Mouse (Mus musculus) forebrain, embryonic 14.5 days (tissue): Measurements from ENCODE around the gene Plekha5. TPM values are rescaled to one million over a fixed set of nuclear protein-coding genes. Genes with fewer than 3 reads are reported as not detected.

Experiments
- ATAC-seq: fragments of 200-750 bp; cut with Nextera tagmentation; 2 replicates; pipeline ENCODE4 v1.8.0; 2017; ENCODE audit warnings: mild to moderate bottlenecking, moderate library complexity
- DNase-seq: peaks from one replicate; pipeline ENCODE4 v3.0.0-alpha.2; 2015; ENCODE audit warnings: low spot score
- H3K27ac ChIP-seq: fragments of 300-500 bp; sonication (generic); 2 replicates; pipeline ENCODE4 v1.5.1; 2014; ENCODE audit warnings: low read depth, mild to moderate bottlenecking, control low read depth, low read length, moderate library complexity
- H3K27me3 ChIP-seq: fragments of 300-500 bp; sonication (generic); replicated peaks from 2 replicates; pipeline ENCODE4 v1.6.1; 2014; ENCODE audit warnings: low read length, control low read depth, mixed read lengths; ENCODE audit not compliant: control insufficient read depth, insufficient read depth
- H3K36me3 ChIP-seq: fragments of 300-500 bp; sonication (generic); 2 replicates; pipeline ENCODE4 v1.6.1; 2014; ENCODE audit warnings: low read length, control low read depth; ENCODE audit not compliant: control insufficient read depth, insufficient read depth
- H3K4me1 ChIP-seq: fragments of 300-500 bp; sonication (generic); 2 replicates; pipeline ENCODE4 v1.6.1; 2014; ENCODE audit warnings: antibody characterized with exemption, low read length, control low read depth; ENCODE audit not compliant: control insufficient read depth, insufficient read depth
- H3K4me2 ChIP-seq: fragments of 300-500 bp; sonication (generic); 2 replicates; pipeline ENCODE4 v1.6.1; 2014; ENCODE audit warnings: mild to moderate bottlenecking, control low read depth, low read length
- H3K4me3 ChIP-seq: fragments of 300-500 bp; sonication (generic); 2 replicates; pipeline ENCODE4 v1.5.1; 2014; ENCODE audit warnings: low read depth, low read length, control low read depth
- H3K9ac ChIP-seq: fragments of 300-500 bp; sonication (generic); 2 replicates; pipeline ENCODE4 v1.6.1; 2014; ENCODE audit warnings: mild to moderate bottlenecking, low read length, control low read depth, moderate library complexity
- H3K9me3 ChIP-seq: fragments of 300-500 bp; sonication (generic); replicated peaks from 2 replicates; pipeline ENCODE4 v1.6.1; 2016; ENCODE audit warnings: low read length, control low read depth, mixed read lengths; ENCODE audit not compliant: control insufficient read depth
- WGBS: fragments of 180-500 bp; shearing (Covaris S2); extraction: QIAGEN DNeasy Blood & Tissue Kit; methylation state at CpG from one replicate; pipeline ENCODE4 v1.1.7; 2014; 5-methylcytosine and 5-hydroxymethylcytosine counted together
- polyA plus RNA-seq: library from polyadenylated mRNA; unstranded; fragments of >200 nt; fragmentation: Nextera tagmentation; extraction: Ambion mirVana; gene quantifications from 2 replicates; pipeline ENCODE4 v1.2.1, GENCODE M21; 2014

Plekha5 gene
- polyA plus RNA-seq, 1 experiment from 2014 or later = 26.5 TPM

DNA sequence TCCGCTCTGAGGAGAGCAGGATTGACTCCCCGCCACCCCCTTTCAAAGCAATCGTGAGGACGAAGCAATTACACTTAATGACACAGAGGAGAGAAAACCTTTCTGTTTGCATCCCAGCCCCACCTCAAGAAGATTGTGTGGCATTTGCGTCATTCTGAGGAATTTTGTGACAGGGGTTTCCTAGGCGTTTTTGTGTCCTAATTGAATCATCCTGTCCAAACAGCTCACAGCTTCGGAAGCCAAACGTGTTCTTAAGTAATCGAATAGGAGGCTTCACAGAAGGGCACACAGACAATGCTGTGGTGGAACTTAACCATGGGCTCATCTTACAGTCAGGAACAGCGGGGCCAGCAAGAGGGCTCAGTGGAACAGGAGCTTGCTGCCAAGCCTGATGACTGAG, 182.7 kb downstream of the Plekha5 start:
- Histone ChIP-seq H3K9me3 (no peaks in the 10 kb centered on the region), H3K9ac (no peak overlapping the region), H3K36me3 (no peaks in the 10 kb centered on the region), H3K4me3 (no peak overlapping the region), H3K4me2 (no peak overlapping the region), H3K27ac (no peak overlapping the region), H3K27me3 (no peaks in the 10 kb centered on the region), H3K4me1 (peaks cover 2% of the 10 kb centered on the region; the same call in 1 of the 2 replicates)
- 50% methylated on average over 10 of the region's 10 CpGs for WGBS
- DNase-seq (no peak), ATAC-seq (no peak)

GRCm38 (mm10) chr6:140608666-140609065, 184.8 kb downstream of the Plekha5 start:
- Histone ChIP-seq H3K27me3 (no peaks in the 10 kb centered on the region), H3K4me3 (no peak overlapping the region)
- WGBS = 93% methylated on average over 6 of the region's 6 CpGs

DNA sequence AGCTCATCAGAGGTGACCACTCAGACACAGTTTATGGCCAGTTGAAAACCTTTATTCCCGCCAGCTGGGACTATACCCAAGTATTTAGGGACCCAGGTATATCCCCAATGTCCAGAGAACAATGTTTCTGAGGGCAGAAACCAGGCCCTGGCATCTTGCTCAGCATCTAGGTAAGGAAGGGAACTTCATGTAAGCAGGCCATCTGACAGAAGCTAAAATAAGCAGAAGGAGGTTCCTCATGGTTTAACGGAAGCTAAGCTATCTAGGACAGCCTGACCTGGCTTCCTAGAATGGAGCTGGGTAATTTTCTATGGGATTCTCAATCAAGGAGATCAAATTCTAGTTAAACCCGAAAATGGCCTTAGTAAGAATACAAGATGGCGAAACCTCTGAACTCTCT, 185.7 kb downstream of the Plekha5 start:
- Histone ChIP-seq H3K4me1 (no peaks in the 10 kb centered on the region; the same call in 1 of the 2 replicates), H3K9ac (no peak overlapping the region), H3K4me3 (no peak overlapping the region), H3K27me3 (no peaks in the 10 kb centered on the region), H3K9me3 (no peaks in the 10 kb centered on the region), H3K27ac (no peak overlapping the region), H3K4me2 (no peak overlapping the region), H3K36me3 (no peaks in the 10 kb centered on the region)
- ATAC-seq (no peak), DNase-seq (no peak)
- 85% methylated on average over 4 of the region's 4 CpGs for WGBS

More at GRCm38 (mm10) chr6:140608666-140609065, 184.8 kb downstream of the Plekha5 start:
- no peaks in the 10 kb centered on the region for H3K36me3 ChIP-seq
- no peak for DNase-seq
- no peak overlapping the region for H3K9ac ChIP-seq
- H3K27ac ChIP-seq = no peak overlapping the region
- H3K4me2 ChIP-seq = no peak overlapping the region
- H3K4me1 ChIP-seq = peaks cover under 1% of the 10 kb centered on the region
- ATAC-seq = no peak
- H3K9me3 ChIP-seq = no peaks in the 10 kb centered on the region

- ATAC-seq (no peak), DNase-seq (no peak)
- H3K9me3 ChIP-seq = no peaks in the 10 kb centered on the region
- H3K9ac ChIP-seq = no peak overlapping the region
- H3K4me3 ChIP-seq = no peak overlapping the region
- H3K36me3 ChIP-seq = no peaks in the 10 kb centered on the region
- no peak overlapping the region for H3K4me2 ChIP-seq
- WGBS = 92% methylated on average over 5 of the region's 5 CpGs
- H3K27ac ChIP-seq = no peak overlapping the region
- H3K4me1 ChIP-seq = no peaks in the 10 kb centered on the region; the same call in 1 of the 2 replicates
- H3K27me3 ChIP-seq = no peaks in the 10 kb centered on the region
These were observed 186.3 kb downstream of the Plekha5 start for GRCm38 (mm10) chr6:140610117-140610516.

- Histone ChIP-seq H3K9me3 (no peaks in the 10 kb centered on the region), H3K27me3 (no peaks in the 10 kb centered on the region), H3K27ac (no peak overlapping the region), H3K4me2 (no peak overlapping the region), H3K4me3 (no peak overlapping the region), H3K36me3 (no peaks in the 10 kb centered on the region), H3K9ac (no peak overlapping the region), H3K4me1 (no peaks in the 10 kb centered on the region; the same call in 1 of the 2 replicates)
- ATAC-seq (no peak), DNase-seq (no peak)
- whole genome bisulfite sequencing = 88% methylated on average over 4 of the region's 4 CpGs
These were observed 187.4 kb downstream of the Plekha5 start for GRCm38 (mm10) chr6:140611282-140611681.

- no peaks in the 10 kb centered on the region for H3K36me3 ChIP-seq
- no peak overlapping the region for H3K9ac ChIP-seq
- ATAC-seq (no peak), DNase-seq (no peak)
- H3K4me1 ChIP-seq = no peaks in the 10 kb centered on the region; the same call in 1 of the 2 replicates
- H3K4me2 ChIP-seq = no peak overlapping the region
- no peak overlapping the region for H3K27ac ChIP-seq
- H3K27me3 ChIP-seq = no peaks in the 10 kb centered on the region
- no peaks in the 10 kb centered on the region for H3K9me3 ChIP-seq
- 58% methylated on average over 13 of the region's 13 CpGs for WGBS
- H3K4me3 ChIP-seq = no peak overlapping the region
These were observed 188.1 kb downstream of the Plekha5 start for GRCm38 (mm10) chr6:140611893-140612473.

GRCm38 (mm10) chr6:140613822-140614221, 190.0 kb downstream of the Plekha5 start:
- DNase-seq = no peak
- Histone ChIP-seq H3K4me3 (no peak overlapping the region), H3K4me1 (no peaks in the 10 kb centered on the region; the same call in 1 of the 2 replicates), H3K27ac (no peak overlapping the region), H3K9ac (no peak overlapping the region), H3K27me3 (no peaks in the 10 kb centered on the region), H3K4me2 (no peak overlapping the region), H3K9me3 (no peaks in the 10 kb centered on the region), H3K36me3 (no peaks in the 10 kb centered on the region)
- no peak for ATAC-seq
- WGBS = 84% methylated on average over 3 of the region's 3 CpGs

DNA sequence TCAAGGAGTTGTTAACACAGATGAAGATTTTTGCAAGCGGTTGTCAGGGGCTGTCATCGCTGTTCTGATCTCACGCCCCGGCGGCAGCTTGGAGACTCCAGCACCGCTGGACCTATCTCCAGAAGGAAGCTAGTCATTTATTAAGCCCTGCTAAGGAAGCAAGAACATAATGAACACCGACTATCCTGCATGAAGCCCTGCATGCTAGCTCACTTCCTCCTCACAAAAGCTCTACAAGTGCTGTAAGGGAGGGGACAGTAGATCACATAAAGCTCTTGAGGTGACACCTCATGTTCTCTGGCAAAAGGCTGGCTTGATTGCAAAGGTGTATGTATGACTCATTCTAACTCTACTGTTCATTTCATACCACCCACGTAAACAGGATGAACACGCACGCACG, 190.9 kb downstream of the Plekha5 start:
- 95% methylated on average over 11 of the region's 11 CpGs for WGBS
- Histone ChIP-seq H3K4me1 (no peaks in the 10 kb centered on the region; the same call in 1 of the 2 replicates), H3K27me3 (no peaks in the 10 kb centered on the region), H3K36me3 (no peaks in the 10 kb centered on the region), H3K9me3 (no peaks in the 10 kb centered on the region), H3K27ac (no peak overlapping the region), H3K9ac (no peak overlapping the region), H3K4me3 (no peak overlapping the region), H3K4me2 (no peak overlapping the region)
- DNase-seq (no peak), ATAC-seq (no peak)

DNA sequence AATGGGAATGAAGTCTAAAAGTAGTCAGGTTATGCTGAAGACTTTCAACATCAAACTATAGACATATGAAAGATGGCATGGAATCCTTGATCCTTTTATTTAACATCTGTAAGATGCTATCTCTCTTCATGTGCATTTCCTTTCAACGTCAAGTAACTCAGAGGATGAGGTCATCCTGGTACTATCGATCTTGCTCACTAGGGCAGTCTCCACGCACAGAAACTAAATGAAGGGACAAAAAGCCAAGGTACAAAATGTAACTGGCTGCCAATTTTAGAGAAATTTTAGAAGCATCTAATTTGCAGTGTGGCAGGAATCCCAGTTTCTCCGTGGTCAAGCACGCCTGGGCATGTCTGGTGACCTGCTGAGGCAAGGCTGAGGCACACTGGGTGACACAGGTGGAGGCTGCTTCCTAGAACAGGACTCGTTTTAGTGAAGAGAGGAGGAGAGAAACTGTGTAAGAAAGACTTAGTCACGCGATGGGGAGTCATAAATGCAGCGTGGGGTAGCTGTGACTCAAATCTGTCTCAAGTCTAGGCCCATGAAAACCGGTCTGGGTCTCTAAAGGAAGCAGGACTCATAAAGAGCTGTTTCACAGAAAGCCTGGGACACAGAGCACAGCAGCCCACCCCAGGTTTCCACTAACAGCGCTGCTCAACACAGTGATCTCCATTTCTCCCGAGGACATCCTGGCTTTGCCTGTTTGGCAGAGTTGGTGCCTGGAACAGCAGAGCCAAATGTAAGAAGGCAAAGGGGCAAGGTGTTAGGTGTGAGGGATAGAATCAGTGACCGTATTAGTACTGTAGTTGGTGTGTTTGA, 196.9 kb downstream of the Plekha5 start:
- no peak overlapping the region for H3K9ac ChIP-seq
- no peak for ATAC-seq
- no peak overlapping the region for H3K27ac ChIP-seq
- no peaks in the 10 kb centered on the region for H3K36me3 ChIP-seq
- no peaks in the 10 kb centered on the region for H3K9me3 ChIP-seq
- no peaks in the 10 kb centered on the region for H3K27me3 ChIP-seq
- no peak for DNase-seq
- no peak overlapping the region for H3K4me3 ChIP-seq
- 67% methylated on average over 13 of the region's 13 CpGs for WGBS
- peaks cover 7% of the 10 kb centered on the region; the same call in 1 of the 2 replicates for H3K4me1 ChIP-seq
- H3K4me2 ChIP-seq = no peak overlapping the region
